Mouse (Mus musculus) urinary bladder, postnatal 25 days (tissue): ENCODE measurements at regions not wholly inside any gene's neighbourhood (a gene's known extent, or its start where the extent isn't known, plus 50 kb on each side); places are given as distances from the start of the nearest gene placed in this dataset.

ENCODE experiments used
- DNase-seq: peaks from one replicate; pipeline ENCODE4 v3.0.0; 2022; ENCODE audit warnings: low spot score

DNA sequence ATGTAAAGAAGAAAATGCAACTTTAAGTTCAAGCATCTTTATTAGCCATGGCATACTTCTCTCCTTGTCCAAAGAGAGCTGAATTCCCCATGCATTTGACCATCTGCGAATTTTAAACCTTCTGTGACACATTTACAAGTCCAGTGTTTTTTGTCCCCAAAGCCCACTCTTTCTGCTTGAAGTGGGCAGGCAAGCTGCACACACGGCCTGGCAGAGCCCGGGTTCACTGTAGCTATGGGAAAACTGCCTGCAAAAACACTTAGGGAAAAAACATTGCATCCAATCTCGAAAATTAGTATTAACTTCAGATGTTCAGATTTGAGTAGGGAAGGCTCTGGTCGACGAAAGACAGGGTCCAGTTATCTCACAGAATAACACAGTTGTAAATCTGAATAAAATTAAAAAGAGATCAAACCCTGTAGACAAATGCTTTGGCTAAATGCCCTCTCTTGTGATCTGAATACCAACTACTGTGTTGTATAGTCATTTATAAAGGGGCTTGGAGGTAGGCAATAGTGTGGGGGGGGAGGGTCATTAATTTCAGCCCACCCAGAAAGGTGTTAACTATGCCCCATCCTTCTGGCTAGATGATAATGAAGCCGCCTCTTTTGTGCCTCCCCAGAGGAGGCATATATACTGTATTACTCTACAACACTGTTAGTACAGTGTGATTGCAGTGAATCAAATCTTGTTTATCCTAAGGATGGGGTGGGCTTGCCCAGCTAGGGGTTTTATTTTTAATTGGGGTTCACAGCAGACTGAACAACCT is 793.7 kb downstream of the Nr2f2 start:
- DNase-seq: no peak

DNA sequence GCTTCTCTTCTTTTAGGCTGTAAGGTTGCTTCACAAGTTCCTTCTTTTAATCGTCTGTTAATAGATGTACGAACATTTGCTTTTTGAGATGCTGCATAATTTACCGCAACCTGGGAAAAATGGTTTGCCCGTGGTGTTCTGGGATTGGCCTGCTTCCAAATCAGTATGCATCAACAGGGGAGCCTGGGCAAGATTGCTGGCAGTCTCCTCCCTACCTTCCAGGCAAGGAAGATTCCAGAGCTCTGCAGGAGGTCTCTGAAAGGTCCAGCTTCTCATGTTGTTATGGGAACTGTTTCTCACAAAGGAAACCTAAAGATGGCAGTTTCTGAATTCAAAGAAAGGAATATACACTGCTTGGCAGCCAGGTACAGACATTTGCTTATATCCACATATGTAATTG is 799.6 kb downstream of the Nr2f2 start:
- no peak for DNase-seq

DNA sequence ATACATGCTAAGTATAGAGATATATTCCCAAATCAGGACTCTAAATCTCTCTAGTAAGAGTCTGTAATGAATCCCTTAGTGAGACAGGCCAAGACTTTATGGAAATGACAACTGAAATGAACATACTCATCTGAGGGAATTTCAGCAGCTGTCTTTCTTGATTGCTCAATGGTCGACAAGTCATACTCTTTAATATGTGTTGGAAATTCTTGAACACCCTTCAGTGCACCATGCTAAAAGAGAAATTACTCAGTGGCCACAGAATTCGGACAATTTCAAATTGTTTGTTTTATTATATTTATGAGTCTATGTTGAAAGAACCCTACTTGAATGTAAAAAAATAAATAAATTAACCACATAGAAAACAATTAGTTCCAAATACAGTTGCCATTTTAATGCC is 802.1 kb downstream of the Nr2f2 start:
- DNase-seq: no peak

DNA sequence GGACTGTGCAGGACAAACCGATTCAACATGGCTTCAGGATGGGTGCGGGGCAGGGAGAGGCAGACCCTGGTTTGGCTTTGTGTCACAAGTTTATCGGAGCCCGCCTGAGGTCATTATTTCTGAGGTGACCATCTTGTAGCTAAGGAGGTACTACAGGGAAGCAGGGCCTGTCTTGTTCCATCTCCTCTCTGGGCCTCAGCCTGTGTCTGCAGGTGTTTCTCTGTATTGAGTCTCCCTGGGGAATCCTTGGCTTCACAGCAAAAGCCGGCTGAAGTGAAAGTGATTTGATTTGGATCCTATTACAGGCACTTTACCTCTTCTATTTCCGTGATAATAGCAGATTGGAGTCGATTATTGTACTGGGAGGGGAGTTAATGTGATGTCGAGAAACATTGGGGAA is 805.7 kb upstream of the Arrdc4 start:
- DNase-seq: no peak

DNA sequence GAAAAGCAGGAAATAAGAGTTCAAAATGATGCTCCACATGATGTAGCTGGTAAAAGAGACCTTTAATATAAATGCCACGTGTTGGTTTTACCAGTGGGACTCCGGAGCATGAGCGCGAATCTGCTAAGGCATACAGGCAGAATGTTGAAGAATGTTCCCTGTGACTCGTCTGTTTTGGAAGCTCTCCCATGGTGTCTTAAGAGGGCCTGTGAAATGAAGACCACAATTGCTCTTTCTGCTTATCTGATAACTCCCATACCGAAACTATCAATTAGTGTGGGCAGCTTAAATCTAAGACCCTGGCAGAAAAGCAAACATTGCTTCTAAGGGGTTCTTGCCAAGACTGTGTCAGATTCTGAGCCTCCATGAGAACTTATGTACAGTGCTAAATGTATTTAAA is 804.9 kb upstream of the Arrdc4 start:
- no peak for DNase-seq

DNA sequence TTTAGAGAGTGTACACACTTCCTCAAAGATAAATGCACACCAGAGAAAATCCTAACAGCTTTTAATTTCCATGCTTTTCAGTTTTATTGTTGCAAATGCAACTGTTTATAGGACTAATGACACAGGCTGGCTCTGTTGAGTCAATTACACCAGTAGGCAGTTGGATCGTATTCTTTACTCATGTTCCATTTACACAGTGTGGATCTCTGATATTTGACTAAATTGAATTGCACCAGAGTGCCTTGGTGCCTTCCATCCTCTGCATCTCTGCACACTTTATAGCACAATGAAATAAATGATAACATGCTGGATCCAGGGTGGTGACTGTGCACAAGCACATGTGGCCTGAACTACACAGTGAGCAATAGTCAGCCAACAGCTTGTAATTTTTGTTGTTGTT is 787.0 kb upstream of the Arrdc4 start:
- DNase-seq: no peak

DNA sequence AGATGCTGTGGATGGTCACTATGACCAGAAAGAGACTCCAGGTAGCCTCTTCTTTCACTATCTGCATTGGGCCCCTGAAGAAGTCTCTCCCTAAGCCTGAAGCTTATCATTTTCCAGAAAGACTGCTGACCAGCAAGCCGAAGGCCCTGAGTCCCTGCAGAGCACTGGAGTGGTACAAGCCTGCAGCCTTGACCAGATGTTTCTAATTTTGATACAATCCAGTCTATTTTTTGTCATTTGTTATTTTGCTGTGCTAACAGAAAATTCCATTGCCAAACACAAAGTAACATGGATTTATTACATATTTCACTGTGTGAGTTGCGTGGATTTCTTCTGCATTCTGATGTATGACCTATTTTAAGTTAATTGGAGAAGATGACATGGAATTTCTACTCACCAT is 764.9 kb upstream of the Arrdc4 start:
- DNase-seq: no peak

DNA sequence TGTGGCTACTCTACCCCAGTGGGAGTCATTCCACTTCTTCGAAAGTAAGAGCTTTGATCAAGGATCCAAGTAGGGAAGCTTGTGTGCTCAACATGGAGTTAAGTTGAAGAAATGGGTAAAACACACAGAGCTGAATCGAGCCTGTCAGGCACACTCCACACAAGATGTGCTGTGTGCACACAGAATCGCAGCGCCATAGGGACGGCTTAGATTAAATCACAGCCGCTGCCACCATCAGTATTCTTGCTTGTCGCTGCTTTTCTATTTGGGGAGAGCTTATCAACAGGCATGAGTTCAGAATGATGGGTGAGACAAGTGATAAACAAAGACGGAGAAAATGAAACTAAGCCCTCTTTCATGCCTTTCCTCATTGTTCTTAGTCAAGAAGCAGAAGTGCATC is 761.3 kb upstream of the Arrdc4 start:
- no peak for DNase-seq

DNA sequence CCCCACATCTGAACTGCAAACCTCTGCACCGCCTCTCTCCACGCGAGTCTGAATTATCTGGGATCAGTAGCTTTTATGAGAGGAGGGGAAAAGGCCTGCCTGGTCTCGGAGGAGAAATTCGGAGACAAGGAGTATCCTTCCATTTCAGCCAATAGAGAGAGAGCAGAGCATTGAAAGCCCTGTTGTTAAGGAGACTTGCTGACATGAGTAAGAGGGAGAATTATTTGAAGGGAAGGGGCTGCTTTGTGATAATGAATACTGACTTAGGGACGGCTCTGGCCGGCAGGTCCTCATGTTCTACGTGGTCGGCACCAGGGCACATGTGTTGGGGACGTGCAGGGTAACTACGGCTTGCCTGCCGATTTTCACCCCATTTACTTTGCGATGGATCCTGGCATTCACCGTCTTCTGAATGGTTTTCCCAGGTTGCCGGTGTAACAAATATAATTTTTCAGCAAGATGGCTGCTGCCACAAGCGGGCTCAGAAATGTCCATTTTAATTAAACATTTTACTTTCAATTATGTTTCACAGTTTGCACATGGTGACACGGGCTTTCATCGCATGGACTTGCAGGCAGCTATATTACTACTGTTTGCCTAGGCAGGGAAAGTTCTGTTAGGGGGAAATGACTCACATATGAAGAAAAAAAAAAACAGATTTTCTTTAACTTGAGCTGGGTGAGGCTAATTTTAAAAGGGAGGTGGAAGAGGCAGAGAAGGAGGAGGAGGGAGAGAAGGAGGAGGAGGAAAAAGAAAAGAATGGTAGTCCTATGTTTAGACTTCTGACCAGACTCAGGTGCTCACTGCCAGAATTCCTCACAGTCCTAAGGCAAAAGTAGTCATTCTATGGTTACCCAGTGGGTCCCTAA is 744.3 kb upstream of the Arrdc4 start:
- peak; percentile 9 for DNase-seq

DNA sequence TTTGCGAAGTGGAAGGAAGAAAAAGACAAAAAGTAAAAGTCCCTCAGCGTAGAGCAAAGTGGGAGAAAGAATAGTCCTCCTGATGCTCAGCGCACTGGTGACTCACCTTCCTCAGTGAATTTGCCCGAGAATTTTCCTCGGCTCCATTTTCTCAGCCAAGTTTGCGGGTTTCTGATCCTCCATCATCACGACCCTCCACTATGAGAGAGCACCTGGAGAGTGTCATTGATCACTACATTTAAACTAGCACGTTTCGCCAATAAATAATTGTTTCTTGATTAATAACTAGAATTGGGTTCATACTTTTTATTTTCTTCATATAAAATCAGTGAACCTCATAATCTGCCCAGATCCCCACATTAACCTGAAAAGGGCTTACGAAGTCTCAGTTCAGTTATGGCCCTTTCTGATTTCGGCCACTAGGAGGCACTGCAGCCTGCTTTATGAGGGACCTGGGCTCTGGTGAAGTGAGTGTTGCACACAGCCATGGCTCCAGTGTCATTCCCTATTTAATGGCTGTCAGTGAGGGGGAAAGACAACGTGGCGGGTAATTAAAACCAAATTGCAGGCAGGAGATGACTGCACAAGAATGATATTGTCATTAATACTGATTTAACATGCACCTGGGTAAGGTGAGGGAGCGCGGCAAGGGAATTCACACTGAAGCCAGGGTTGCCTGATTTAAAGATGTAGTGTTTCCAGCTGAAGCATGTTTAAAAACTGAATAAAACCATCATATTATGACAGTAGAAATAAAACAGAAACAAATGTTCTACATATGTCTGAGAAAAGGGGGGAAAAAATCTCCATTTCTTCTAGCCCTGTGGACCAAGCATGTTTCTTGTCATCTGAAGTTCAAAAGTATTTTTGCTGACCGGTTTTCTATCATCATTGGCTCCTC is 741.8 kb upstream of the Arrdc4 start:
- DNase-seq: peak; percentile 75

DNA sequence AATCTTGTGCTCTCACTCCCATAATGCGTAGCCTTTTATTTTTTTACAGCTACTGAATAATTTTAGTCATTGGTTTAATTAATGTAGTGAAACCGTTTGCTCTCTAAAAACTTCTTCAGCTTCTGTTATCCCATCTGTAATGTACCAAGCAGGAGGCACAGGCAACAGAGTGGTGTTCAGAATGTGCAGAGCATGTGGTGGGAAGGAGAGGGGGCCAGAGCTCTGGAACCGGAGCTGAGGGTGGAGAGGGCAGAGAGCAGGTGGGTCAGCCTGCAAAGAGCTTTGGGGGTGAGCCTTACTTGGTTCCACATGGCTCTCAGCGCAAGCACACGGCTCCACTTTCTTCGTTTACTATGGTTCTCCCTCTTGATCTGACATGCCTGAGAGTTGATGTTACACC is 739.6 kb upstream of the Arrdc4 start:
- DNase-seq: no peak

DNA sequence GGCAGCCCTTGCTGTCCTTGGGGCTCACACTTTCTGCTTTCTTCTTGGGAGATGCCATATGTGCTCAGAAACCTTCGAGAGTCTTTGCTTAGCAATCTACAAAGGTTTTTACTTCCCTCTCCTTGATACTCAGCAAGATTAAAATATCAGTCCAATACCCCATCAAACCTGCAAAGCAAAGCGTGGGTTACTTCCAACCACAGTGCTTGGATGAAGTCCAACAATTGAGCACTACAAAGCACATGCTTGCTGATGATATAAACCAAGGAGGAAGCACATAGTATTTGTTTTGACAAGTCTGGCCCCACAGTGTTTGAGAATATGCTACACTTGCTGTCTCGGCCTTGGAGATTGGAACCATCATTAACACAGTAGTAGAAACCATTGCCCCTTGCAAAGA is 738.1 kb upstream of the Arrdc4 start:
- no peak for DNase-seq

DNA sequence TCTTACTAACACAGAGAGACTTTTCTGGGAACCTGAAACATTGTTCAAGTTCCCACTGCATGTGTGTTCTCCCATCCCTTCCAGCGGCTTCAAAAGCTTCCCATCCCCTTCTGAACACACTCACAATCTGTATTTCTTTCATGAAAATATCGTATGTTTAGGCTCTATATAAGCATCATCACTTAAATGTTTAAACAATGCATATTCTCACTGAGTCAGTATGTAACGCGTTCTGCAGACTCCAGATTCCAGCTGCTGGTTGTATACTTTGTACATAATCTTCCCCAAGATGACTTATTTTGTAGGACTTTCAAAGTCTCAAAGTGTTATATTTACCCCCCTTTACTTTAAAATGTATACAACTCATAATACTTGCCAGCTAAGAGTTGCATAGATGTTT is 735.5 kb upstream of the Arrdc4 start:
- DNase-seq: no peak
